9 mouse cellular contexts compared by ENCODE assay signal in genomic region chr4:118269999-118270398, GRCm38 (mm10). TPM values are rescaled to one million over a fixed set of nuclear protein-coding genes. Genes with fewer than 3 reads are reported as not detected.
A peak's percentile ranks its signal among the peaks of the same experiment; 100 is the strongest.
DNase-seq lines count a peak whose midpoint lies in the region; ATAC-seq and TF ChIP-seq lines count a peak whose summit lies in the region.
"Had no signal": no experiment of that assay in that cellular context is flagged by ENCODE, and none has a peak within 500 bp of the region (broad histone marks: within the 10 kb centered on the region; RNA-seq: fewer than 3 reads in every experiment).

No protein-coding gene starts in this region.

- H3K27ac ChIP-seq in layer of hippocampus, adult 2 months = no peak overlapping the region
- peak overlapping the region; percentile 29 for H3K27ac ChIP-seq in embryonic facial prominence, embryonic 13.5 days
- peak overlapping the region; percentile 65 for H3K27ac ChIP-seq in heart, postnatal 0 days (ENCODE audit: low read depth)
- no peak overlapping the region for H3K27ac ChIP-seq in limb, embryonic 14.5 days (replicated peaks; ENCODE audit: low read depth, low read length)

- no peak for ATAC-seq in embryonic facial prominence, embryonic 13.5 days (ENCODE audit: insufficient number of reproducible peaks, insufficient read depth, low FRiP score, low TSS enrichment, low read depth)
- ATAC-seq in heart, postnatal 0 days (ENCODE audit: insufficient read depth, low read depth) = peak; percentile 87
- no peak for ATAC-seq in limb, embryonic 14.5 days (ENCODE audit: low FRiP score, low read depth)

- peaks cover 61% of the 10 kb centered on the region for H3K4me1 ChIP-seq in embryonic facial prominence, embryonic 13.5 days
- peaks cover 48% of the 10 kb centered on the region for H3K4me1 ChIP-seq in heart, postnatal 0 days (ENCODE audit: control insufficient read depth, insufficient read depth)
- H3K4me1 ChIP-seq in limb, embryonic 14.5 days (ENCODE audit: control insufficient read depth, insufficient read depth, low read length) = peaks cover 16% of the 10 kb centered on the region

- no peak for TF ChIP-seq POLR2A in limb, embryonic 14.5 days (IDR thresholded peaks at IDR 0.05; ENCODE audit: borderline replicate concordance, extremely low read depth, insufficient read depth, insufficient read length)

- no peak overlapping the region for H3K4me3 ChIP-seq in layer of hippocampus, adult 2 months
- H3K4me3 ChIP-seq in embryonic facial prominence, embryonic 13.5 days = no peak overlapping the region
- H3K4me3 ChIP-seq in heart, postnatal 0 days (ENCODE audit: low read depth, low read length) = no peak overlapping the region
- H3K4me3 ChIP-seq in limb, embryonic 14.5 days (replicated peaks; ENCODE audit: low read length) = no peak overlapping the region
- H3K4me3 ChIP-seq: erythroblast, embryonic 14.5 days had no signal

- WGBS in embryonic facial prominence, embryonic 13.5 days = 42% methylated on average over 6 of the region's 6 CpGs
- 23% methylated on average over 6 of the region's 6 CpGs for WGBS in heart, postnatal 0 days
- 41% methylated on average over 6 of the region's 6 CpGs for WGBS in limb, embryonic 14.5 days

- peak; percentile 20 for DNase-seq in layer of hippocampus, adult 11-12 months (ENCODE audit: low spot score)
- DNase-seq in layer of hippocampus, adult 2 months (ENCODE audit: low spot score in 2 of 2) = no peak
- peak; percentile 86 for DNase-seq in heart, postnatal 0 days (ENCODE audit: low spot score)
- peak; percentile 39 for DNase-seq in limb, embryonic 14.5 days (ENCODE audit: low spot score)
- DNase-seq in adrenal gland, postnatal 4 days (ENCODE audit: low spot score in 2 of 2) = no peak
- DNase-seq in adrenal gland, adult 8-10 months = no peak
- DNase-seq in thymus, postnatal 36 days = no peak

- no peak overlapping the region for H3K4me2 ChIP-seq in embryonic facial prominence, embryonic 13.5 days
- H3K4me2 ChIP-seq in heart, postnatal 0 days (ENCODE audit: low read depth, low read length) = no peak overlapping the region
- H3K4me2 ChIP-seq in limb, embryonic 14.5 days (replicated peaks; ENCODE audit: low read depth, low read length, severe bottlenecking) = no peak overlapping the region

- TF ChIP-seq CTCF in layer of hippocampus, adult 2 months (conservative IDR thresholded peaks at IDR 0.05) = no peak
- no peak for TF ChIP-seq CTCF in heart, postnatal 0 days (IDR thresholded peaks at IDR 0.05; ENCODE audit: low read depth)

- H3K27me3 ChIP-seq in embryonic facial prominence, embryonic 13.5 days = no peaks in the 10 kb centered on the region
- H3K27me3 ChIP-seq in heart, postnatal 0 days (ENCODE audit: control insufficient read depth, insufficient read depth, low read length) = no peaks in the 10 kb centered on the region
- no peaks in the 10 kb centered on the region for H3K27me3 ChIP-seq in limb, embryonic 14.5 days (ENCODE audit: control insufficient read depth, insufficient read depth, low read length)

- peak; percentile 78; the same call in 1 of the 2 replicates for TF ChIP-seq EP300 in heart, postnatal 0 days (IDR thresholded peaks at IDR 0.05; ENCODE audit: low read depth)

- H3K9ac ChIP-seq in embryonic facial prominence, embryonic 13.5 days = 0 out of 2 replicates have a peak overlapping the region, but pooled peaks have one; percentile 0
- no peak overlapping the region for H3K9ac ChIP-seq in heart, postnatal 0 days (replicated peaks; ENCODE audit: low read depth, low read length)
- H3K9ac ChIP-seq in limb, embryonic 14.5 days (ENCODE audit: low read depth, low read length, severe bottlenecking) = no peak overlapping the region

- H3K36me3 ChIP-seq in embryonic facial prominence, embryonic 13.5 days = peaks cover 92% of the 10 kb centered on the region
- 0 out of 2 replicates have a peak, but pooled peaks cover 9% of the 10 kb centered on the region for H3K36me3 ChIP-seq in heart, postnatal 0 days (replicated peaks; ENCODE audit: control insufficient read depth, insufficient read depth, low read length)
- peaks cover 65% of the 10 kb centered on the region for H3K36me3 ChIP-seq in limb, embryonic 14.5 days (ENCODE audit: control insufficient read depth, insufficient read depth, low read length)

- no peaks in the 10 kb centered on the region for H3K9me3 ChIP-seq in embryonic facial prominence, embryonic 13.5 days
- no peaks in the 10 kb centered on the region for H3K9me3 ChIP-seq in heart, postnatal 0 days (replicated peaks; ENCODE audit: control insufficient read depth, low read length)
- no peaks in the 10 kb centered on the region for H3K9me3 ChIP-seq in limb, embryonic 14.5 days (ENCODE audit: control insufficient read depth, low read length)

RNA-seq across cellular contexts. Expression of gene Ptprf, which starts 21.2 kb away (rescaled TPM):
- 10 to 100 TPM; 69.8 to 73.0 TPM for total RNA-seq in layer of hippocampus, adult 2 months (2021)
- 79.8 and 88.8 TPM in 2 replicates for polyA plus RNA-seq in embryonic facial prominence, embryonic 13.5 days (2015; fragmentation: Nextera tagmentation; extraction: Ambion mirVana)
- total RNA-seq in heart, postnatal 0 days (2014; rRNA removed; ENCODE audit: low replicate concordance) = 33.7 and 40.8 TPM in 2 replicates
- 5.2 and 5.9 TPM in 2 replicates for polyA plus RNA-seq in heart, postnatal 0 days (2015; fragmentation: Nextera tagmentation; extraction: Ambion mirVana)
- 85.0 and 108 TPM in 2 replicates for polyA plus RNA-seq in limb, embryonic 14.5 days (2012; rRNA removed)
- polyA plus RNA-seq in limb, embryonic 14.5 days (2014; fragmentation: Nextera tagmentation; extraction: Ambion mirVana) = 71.9 and 78.1 TPM in 2 replicates
- 100 to 1,000 TPM; 102 to 120 TPM for total RNA-seq in adrenal gland, postnatal 4 days (2021)
- 10 to 100 TPM; 49.6 to 81.8 (median 63.1) TPM for total RNA-seq in adrenal gland, adult 8-10 months (2022)

Comparison
In these comparisons a context has a peak if more than half of its experiments do, and no peak if none do; other contexts are left out.
1. DNase-seq: peak in layer of hippocampus, adult 11-12 months (single experiment), heart, postnatal 0 days (single experiment) and limb, embryonic 14.5 days (single experiment); none in layer of hippocampus, adult 2 months (0 of 2), adrenal gland, postnatal 4 days (0 of 2), adrenal gland, adult 8-10 months (single experiment) and thymus, postnatal 36 days (0 of 2).
2. H3K27ac ChIP-seq: peak in embryonic facial prominence, embryonic 13.5 days (single experiment) and heart, postnatal 0 days (single experiment); none in layer of hippocampus, adult 2 months (single experiment) and limb, embryonic 14.5 days (single experiment).